Mouse (Mus musculus): Measurements from ENCODE around the gene Otud6a. TPM values are rescaled to one million over a fixed set of nuclear protein-coding genes. Genes with fewer than 3 reads are reported as not detected.
A peak's percentile ranks its signal among the peaks of the same experiment; 100 is the strongest.

The Otud6a gene
- polyA plus RNA-seq, 1 experiment from 2014 or later = not detected

- H3K4me2 ChIP-seq = no peak overlapping the region
- no peaks in the 10 kb centered on the region for H3K36me3 ChIP-seq
- peaks cover 44% of the 10 kb centered on the region for H3K27me3 ChIP-seq
- 82% methylated on average over 3 of the region's 3 CpGs for whole genome bisulfite sequencing
- H3K27ac ChIP-seq (replicated peaks) = no peak overlapping the region
- no peak for ATAC-seq (ENCODE audit: low read depth)
- H3K4me1 ChIP-seq (replicated peaks) = no peaks in the 10 kb centered on the region
- H3K9me3 ChIP-seq = no peaks in the 10 kb centered on the region
- H3K9ac ChIP-seq = no peak overlapping the region
- no peak overlapping the region for H3K4me3 ChIP-seq
These were observed 42.7 kb downstream of the Otud6a start for GRCm38 (mm10) chrX:100471491-100471890.

DNA sequence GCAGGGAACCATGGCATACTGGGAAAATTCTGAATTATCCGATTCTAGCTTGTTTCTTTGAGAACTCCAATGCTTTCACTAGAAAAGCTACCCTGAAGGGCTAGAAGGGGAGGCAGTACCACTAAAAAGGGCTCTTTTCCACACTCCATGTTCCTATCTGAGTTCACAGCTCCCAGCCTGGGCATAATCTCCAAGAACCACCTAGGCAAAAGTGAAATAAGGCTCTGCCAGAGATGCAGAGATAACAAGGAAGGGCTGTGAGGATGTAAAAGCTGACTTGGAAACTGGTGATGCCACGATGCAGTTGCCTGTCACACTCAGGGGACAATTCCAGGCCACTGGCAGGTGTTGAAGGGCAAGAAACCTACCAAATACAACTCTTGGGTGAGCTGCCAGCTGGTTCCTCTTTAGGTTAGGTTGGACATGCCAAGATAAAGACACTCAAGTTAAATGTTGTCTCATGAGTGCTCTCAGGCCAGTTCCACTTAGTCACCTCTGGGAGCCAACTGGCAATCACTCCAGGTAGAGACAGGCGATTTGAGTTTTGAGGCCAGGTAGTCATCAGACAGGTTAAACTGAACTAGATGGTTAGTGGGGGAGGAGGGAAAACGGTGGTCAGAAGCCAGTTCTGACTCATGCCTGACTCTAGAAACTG, 46.9 kb downstream of the Otud6a start:
- no peak for ATAC-seq (ENCODE audit: low read depth)
- Histone ChIP-seq H3K9ac (no peak overlapping the region), H3K27ac (replicated peaks) (no peak overlapping the region), H3K36me3 (no peaks in the 10 kb centered on the region), H3K4me3 (no peak overlapping the region), H3K4me1 (replicated peaks) (no peaks in the 10 kb centered on the region), H3K4me2 (no peak overlapping the region), H3K9me3 (no peaks in the 10 kb centered on the region), H3K27me3 (peaks cover 27% of the 10 kb centered on the region)
- WGBS = 69% methylated on average over 4 of the region's 4 CpGs

MicroRNAs within 50 kb of the gene (microRNA counts, 519-probe panel; counts per million panel counts)
- microRNA mmu-miR-676 = 3,080 counts per million, percentile 35 among the panel's probes with 10 or more counts

Small RNAs within 50 kb of the gene (microRNA-seq; reads per million reads assigned to microRNA genes)
- gene Mir676 = 407 reads per million, percentile 73 among the genes with 10 or more reads in this experiment

Other genes with a start within 250 kb of the Otud6a start
- gene Awat2, start 13.7 kb downstream of the Otud6a start, polyA plus RNA-seq (2015; fragmentation: Nextera tagmentation; extraction: Ambion mirVana) = 0.11 and 0.36 TPM in 2 replicates
- gene Igbp1, start 65.3 kb downstream of the Otud6a start, polyA plus RNA-seq (2015; fragmentation: Nextera tagmentation; extraction: Ambion mirVana) = 29.3 and 30.0 TPM in 2 replicates
- not detected in 2 replicates for gene Dgat2l6, start 95.8 kb downstream of the Otud6a start, polyA plus RNA-seq (2015; fragmentation: Nextera tagmentation; extraction: Ambion mirVana)
- not detected in 2 replicates for gene Awat1, start 143.2 kb downstream of the Otud6a start, polyA plus RNA-seq (2015; fragmentation: Nextera tagmentation; extraction: Ambion mirVana)
- gene P2ry4, start 165.9 kb downstream of the Otud6a start, polyA plus RNA-seq (2015; fragmentation: Nextera tagmentation; extraction: Ambion mirVana) = not detected in 2 replicates
- 0.36 TPM in 1 of 2 replicates, not detected in the other for gene Arr3, start 176.5 kb downstream of the Otud6a start, polyA plus RNA-seq (2015; fragmentation: Nextera tagmentation; extraction: Ambion mirVana)
- gene Kif4, start 196.7 kb downstream of the Otud6a start, polyA plus RNA-seq (2015; fragmentation: Nextera tagmentation; extraction: Ambion mirVana) = 5.7 and 6.6 TPM in 2 replicates
- gene Pdzd11, start 197.6 kb downstream of the Otud6a start, polyA plus RNA-seq (2015; fragmentation: Nextera tagmentation; extraction: Ambion mirVana) = 121 and 124 TPM in 2 replicates